Mouse (Mus musculus): Measurements from ENCODE around the gene Slc17a1. TPM values are rescaled to one million over a fixed set of nuclear protein-coding genes. Genes with fewer than 3 reads are reported as not detected.

Slc17a1 gene
- total RNA-seq, 2 experiments from 2014 or later = not detected

DNA sequence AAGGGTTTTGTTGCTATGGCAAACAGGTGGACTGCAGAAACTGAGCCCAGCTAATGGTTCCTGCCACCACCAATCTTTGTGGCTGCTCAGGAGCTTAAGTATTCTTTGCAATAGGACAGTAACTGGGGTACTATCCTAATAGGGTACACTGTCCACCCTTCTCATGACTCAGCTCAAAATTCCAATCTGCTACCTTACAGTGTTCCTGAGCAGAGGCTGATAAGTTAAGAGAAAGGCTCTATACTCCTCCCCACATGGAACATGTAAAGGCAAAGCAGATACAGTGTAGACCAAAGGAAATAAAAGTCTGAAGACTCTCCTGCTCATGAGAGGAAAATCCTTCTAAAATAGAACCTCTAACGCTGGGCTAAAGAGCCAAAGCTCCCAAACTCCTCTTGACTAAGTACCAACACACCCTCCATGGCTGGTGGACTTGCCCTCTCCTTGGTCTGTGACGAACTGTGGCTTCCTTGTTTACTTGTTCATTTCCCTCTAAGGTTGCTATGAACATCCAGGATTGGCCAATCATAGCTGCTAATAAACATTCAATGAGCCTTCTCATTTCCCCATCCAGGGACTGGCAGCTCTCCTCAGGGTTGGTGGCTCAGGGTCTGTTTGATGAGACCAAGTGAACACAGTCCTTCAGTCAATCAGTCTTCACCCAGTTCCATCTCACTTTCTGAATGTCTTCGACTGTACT lies 19.6 kb downstream of the Slc17a1 start:
- intact Hi-C loops (cut with DNase I) = no loop called here
- no peak for DNase-seq

DNA sequence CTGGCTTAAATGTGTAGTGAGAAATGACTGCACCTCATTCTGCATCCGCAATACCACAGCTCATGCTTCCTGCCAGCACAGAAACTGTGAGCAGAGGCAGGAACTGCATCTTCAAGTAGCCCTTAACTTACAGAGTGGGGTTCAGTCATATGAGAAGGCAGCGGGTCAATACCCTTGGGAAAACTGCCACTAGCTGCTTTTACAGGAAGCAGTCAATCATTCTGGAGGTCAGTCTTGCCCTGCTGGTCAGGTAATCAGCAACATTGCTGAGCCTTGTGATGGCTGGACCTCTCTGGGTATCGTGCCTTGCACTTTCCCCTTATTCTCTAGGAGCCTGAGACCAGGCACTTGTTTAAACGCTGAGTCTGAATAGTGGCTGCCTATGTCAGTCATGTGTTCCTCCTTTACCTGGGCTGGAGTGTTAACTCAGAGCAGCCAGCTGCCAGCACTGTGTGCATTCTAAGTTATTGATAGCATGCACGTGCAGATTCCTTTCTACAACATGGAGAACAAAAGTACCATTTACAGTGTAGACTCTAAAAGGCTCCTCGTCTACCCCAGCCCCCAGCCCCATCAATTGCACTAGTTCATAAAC lies 21.6 kb downstream of the Slc17a1 start:
- intact Hi-C loops (cut with DNase I) = no loop called here
- DNase-seq = no peak

DNA sequence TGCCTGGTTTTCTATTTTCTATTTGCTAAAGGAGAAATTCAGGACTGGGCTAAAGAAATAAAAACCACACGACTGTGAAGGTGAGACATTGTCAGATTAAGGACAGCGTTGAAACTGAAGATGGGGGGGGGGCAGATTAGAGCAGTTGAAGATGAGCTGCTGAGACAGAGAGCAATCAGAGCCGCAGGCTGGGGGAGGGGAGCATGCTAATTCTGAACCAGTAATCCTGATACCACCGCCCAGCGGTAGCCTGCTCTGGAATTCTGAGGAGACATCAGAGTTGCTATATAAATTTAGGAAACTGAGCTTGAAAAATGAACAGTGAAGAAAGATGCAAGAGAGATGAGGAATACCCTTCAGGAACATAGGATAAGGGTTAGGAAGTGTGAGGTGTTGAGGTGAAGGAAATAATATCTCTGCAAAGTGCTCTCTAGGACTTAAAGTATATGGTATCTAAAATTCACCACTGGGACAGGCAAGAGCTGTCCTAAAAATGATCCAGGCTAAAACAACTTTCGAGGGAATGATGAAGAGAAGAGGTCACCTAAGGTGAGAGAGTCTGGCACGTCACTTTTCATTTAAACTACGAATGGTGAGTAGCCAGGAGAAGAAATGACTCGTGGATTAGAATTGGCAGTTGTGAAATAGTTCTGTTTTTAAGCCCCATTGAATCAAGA lies 25.2 kb downstream of the Slc17a1 start:
- intact Hi-C loops (cut with DNase I) = no loop called here
- no peak for DNase-seq

DNA sequence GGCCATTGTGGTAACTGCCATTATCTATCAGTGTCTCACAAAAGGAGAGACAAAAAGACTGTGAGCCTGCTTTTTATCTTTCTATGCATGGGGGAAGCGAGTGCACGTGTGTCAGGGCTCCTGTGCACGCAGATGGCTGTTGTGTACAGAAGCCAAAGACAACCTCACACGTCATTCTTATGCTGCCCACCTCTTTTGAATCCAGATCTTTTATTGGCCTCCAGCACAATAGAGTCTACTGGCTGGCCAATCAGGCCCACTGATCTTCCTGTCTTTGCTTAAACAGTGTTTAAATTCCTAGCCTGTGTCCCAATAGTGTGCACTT lies 25.7 kb downstream of the Slc17a1 start:
- DNase-seq = no peak
- intact Hi-C loops (cut with DNase I) = no loop called here

DNA sequence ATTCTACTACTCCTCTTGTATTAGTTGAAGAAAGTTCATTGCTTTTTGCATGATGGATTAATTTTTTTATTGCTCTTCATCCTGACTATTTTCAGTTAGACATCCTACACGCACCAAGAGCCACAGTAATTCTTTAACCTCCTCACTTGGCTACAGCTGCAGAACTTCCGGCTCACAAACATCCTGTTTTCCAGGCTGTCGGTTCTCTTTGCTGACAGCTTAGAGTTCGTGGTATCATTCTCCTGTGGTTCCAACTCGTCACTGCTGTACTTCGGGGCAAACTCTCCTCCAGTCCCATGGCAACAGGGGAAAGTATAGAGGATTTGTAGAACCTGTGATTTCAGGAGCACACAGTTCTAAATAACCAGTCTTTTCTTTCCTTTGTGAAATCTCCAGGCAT lies 30.7 kb downstream of the Slc17a1 start:
- intact Hi-C loops (cut with DNase I) = no loop called here
- no peak for DNase-seq

DNA sequence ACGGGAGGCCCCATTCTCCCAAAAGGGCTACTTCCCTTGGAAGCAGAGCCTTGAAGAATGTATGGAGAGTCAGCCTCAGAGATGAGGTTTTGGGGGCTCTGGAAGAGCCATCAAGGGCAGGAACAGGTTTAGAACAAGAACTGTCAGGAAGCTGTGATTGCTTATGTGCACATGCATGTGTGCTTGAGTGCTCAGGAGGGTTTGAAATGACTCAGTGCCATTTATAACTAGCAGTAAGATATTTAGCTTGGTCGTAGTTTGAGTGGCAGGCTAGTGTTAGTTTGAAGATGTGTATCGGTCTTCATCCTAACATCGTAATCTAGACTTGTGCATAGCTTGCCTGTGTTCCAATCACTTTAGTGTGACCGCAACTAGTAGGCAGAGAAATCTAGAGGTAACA lies 39.4 kb downstream of the Slc17a1 start:
- DNase-seq = no peak
- intact Hi-C loops (cut with DNase I) = no loop called here

DNA sequence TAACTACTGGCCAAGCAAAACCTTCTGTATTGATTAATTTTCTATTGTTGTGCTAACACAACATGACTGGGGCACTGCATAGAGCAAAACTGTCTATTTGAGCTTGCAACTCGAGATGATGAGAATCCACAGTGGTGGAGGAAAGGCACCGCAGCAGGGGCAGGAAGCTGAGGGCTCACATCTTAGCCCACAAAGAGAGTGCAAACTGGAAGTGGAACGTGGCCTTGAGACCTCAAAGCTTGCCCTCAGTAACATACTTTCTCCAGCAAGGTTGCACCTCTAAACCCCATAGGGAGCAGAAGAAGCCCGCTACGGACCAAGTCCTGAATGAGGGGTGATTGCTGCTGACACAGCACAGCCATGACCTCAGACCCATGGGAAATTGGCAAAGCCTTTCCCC lies 42.6 kb downstream of the Slc17a1 start:
- no peak for DNase-seq
- intact Hi-C loops (cut with DNase I) = no loop called here

DNA sequence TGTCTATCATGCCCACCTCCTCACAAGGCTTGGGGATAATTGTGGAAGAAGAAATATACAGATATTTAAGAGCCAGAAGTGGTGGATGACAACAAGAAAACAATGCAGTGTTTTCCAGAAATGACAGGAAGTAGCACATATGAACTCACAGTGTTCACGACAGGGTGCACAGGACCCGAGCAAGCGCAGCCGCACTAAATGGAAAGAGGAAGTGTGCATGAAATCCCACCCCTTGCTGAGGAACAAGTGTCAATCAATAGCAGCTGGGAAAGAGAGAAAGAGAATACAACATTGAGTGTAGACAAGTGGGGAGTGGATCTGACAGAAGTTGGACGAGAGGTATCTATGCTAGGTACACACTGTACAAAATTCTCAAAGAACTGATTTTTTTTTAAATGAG lies 43.8 kb downstream of the Slc17a1 start:
- no peak for DNase-seq
- intact Hi-C loops (cut with DNase I) = no loop called here

DNA sequence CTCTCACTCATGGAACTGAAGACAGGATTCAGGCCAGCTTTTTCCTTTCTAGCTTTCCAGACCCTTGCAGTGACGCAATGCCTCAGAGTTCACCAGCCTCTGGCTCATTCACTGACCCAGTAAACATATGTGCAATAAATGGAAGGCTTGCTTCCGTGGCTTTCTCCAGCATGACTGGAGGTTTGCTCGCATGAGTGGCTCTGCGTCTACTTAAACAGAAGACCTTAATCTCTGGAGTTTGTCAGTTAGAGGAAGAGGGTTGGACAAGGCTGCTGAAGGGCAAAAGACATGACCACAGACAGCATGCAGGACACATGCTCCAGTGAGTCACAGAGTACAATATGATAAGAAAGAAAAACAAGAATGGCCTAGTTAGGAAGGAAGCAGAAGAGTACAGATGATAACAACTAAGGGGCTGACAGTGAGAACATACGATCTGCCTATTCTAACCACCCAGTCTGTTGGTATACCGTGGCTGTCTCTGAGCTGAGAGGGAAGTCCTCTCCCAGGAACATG lies 46.3 kb downstream of the Slc17a1 start:
- intact Hi-C loops (cut with DNase I) = no loop called here
- DNase-seq = no peak

DNA sequence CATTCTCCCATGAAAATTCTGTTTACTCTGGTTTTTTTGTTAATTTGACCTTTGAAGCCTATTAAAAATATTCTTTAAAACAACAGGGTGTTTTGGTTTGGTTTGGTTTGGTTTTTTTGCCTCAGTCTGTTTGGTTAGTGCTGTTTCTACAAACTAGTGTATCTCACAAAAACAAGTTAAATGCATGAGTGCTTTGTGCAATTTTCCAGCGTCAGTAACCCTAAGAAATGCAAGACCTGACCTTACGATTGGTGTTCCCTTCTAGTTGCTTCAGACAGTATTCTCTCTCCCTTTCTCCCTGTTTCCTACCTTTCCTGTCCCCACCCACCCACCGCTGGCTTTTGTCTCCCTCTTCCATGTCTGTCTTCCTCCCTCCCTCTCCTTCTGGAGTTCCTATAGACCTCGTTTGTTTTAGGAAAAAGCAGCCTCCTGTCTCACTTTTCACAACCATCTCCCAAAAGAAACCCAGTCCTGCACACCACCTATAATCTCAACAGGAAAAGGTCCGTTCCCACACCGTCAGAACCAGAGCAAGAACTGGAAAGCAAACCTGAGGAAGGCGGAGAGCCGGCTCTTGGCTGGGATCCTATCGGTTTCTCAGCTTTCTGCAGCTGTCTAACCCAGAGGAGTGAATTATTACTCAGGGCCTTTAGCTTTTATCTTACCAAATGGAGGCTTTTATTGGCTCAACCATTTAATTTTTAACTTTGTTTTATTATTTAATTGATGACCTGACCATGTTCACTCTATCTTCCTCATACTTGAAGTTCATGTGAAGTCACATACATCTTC lies 47.0 kb downstream of the Slc17a1 start, which contains the start of gene Slc17a4:
Slc17a4 (minus strand) TSS at position 634 of the 792 bp plus-strand sequence.
- intact Hi-C loops (cut with DNase I) = no loop called here
- DNase-seq = no peak

DNA sequence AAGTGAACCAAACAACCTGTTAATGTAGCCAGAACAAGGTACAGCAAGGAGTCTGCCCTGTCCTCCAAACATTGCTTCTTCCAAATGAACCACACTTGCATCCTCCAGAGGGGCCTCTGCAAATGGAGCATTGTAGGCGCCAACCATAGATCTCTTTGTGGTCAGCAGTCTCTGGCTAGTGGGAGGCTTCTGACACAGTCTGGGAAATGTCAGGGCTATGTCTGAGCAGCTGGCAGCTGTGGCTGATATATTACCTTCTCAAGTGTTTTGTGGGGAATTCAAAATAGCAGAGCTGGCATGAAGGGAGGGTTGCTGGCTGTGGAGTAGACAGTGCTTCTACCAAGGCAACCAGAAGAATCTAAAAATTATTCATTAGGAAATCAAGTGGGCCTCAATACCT lies 48.6 kb downstream of the Slc17a1 start:
- no peak for DNase-seq
- intact Hi-C loops (cut with DNase I) = no loop called here

DNA sequence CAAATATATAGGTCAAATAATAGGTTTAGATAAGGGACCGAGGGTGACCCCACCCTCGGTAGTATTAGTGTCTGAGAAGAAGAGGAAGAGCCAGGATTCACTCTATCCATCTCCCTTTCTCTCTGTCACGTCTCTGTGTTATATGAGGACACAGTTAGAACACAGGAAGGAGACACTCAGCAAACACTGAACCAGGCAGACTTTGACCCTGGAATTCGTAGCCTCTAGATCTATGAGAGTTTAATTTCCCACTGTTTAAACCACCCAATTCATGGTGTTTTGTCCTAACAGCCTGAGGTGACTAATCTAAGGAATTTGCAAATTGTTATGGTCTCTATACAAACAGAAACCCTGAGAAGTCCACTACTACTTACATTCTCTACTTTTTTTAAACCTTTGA lies 50.1 kb downstream of the Slc17a1 start:
- DNase-seq = no peak
- intact Hi-C loops (cut with DNase I) = no loop called here

DNA sequence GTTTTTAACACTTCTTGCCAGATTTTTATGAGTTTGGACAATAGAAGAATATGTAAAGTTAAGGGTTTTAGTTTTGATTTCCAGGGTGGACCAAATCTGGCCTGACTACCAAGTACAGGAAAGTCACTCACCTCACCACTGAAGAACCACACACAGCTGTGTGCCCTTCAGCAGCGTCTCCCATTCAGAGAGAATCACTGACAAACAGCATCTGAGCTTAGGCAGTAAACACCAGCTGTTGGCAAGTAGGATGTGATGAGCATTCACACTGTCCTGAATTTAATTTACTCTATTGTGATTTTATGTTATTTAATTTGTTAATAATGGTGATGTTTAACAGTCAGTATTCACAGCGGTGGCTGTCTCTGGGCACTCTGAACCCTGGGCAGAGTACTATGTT lies 58.2 kb downstream of the Slc17a1 start:
- intact Hi-C loops (cut with DNase I) = no loop called here
- DNase-seq = no peak

DNA sequence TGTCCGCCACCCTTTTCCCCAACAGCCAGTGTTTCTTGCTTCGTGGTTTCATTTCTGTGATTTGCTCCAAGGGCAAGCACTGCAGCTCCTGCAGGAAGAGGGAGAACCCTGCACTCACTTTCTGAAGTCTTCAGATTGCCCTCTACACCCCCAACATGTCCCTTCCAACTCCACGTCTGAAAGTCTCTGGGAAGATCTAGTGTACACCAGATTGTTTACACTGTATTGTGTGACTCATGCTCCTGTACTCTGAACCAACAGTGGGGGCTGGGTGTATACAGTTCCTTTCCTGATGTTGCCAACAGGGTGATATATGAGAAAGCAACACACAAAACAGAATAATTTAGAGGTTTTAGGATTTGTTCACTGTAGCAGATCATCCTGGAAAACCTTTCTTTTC lies 61.1 kb downstream of the Slc17a1 start:
- no peak for DNase-seq
- intact Hi-C loops (cut with DNase I) = no loop called here

DNA sequence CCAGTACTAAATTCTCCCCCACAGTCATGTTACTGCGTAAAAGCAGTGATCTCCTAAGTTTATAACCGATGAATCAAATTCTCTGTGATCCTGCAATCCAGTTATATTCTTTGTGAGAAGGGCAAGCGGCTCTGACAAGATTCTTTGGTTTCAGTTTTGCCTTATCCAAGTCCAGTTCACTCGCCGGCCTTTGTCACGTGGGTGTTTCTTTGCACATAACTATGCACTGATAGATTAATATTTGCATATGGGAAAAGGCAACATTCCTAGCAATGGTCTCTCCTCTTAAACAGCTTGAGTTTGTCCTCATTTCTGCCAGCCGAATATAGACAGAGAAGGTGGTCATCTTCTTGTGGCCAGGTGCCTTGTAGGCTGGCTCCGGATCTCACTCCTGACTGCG lies 62.9 kb downstream of the Slc17a1 start:
- intact Hi-C loops (cut with DNase I) = no loop called here
- DNase-seq = no peak

DNA sequence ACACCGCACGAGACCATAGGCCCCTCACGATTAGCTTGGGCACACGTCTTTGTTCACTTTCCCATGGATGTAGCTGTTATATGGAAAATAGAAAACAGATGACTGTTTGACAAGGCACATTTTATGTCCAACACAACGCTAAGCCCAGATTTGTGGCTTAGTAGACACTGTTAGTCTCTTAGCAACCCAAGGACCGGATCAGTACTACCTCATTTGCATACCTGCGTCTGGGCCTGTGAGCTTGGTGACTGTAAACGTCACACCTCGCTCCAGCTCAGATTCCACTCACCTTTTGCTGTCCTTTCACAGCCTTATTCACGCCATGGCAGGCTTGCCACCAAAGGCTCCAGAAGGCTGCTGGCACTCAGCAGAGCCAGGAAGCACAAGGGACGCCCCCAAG lies 63.4 kb downstream of the Slc17a1 start:
- no peak for DNase-seq

DNA sequence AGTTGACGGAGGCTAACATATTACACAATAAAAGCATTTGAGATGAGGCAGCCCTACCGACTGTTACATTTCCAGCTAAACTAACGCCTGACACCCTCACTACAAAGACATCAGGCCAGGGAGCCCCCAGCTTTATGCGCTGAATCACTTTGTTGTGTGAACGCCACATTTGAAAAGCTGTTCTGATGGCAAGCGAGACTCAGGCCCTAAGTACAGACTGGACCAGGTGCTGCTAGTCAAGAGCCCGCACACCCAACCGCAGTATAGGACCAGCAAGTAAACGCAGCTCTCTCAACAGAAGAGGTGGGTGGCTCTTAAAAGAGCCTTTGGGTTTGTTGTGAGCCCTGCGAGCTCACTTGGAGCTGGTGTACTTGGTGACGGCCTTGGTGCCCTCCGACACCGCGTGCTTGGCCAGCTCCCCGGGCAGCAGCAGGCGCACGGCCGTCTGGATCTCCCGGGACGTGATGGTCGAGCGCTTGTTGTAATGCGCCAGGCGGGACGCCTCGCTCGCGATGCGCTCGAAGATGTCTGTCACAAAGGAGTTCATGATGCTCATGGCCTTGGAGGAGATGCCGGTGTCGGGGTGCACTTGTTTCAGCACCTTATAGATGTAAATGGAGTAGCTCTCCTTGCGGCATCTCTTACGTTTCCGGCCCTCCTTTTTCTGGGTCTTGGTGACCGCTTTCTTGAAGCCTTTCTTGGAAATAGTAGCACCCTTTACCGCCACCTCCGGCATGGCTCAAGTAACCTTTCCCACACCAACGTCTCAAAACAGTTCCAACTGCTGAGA lies 66.1 kb downstream of the Slc17a1 start, which contains the start of gene Hist1h2ba:
Hist1h2ba (minus strand) TSS at position 736 of the 790 bp plus-strand sequence.
- no peak for DNase-seq
- intact Hi-C loops (cut with DNase I) = no loop called here

More for the DNA sequence above, 63.4 kb downstream of the Slc17a1 start:
- intact Hi-C loops (cut with DNase I) = no loop called here

DNA sequence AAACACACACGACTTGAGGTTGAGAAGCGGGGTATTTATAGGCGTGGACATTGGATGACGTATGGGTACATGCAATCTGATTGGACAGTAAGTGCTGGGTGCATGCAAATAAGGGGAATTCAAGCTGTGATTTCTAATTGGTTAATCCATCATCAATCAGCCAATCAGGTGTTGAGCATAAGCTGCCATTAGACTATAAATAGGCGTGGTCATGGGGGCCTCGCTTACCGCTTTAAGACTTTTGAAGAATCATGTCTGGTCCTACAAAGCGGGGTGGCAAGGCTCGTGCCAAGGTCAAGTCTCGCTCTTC lies 66.6 kb downstream of the Slc17a1 start, which contains the start of gene Hist1h2aa:
Hist1h2aa (plus strand) TSS at position 252 of the 310 bp plus-strand sequence.
- intact Hi-C loops (cut with DNase I) = no loop called here
- no peak for DNase-seq

DNA sequence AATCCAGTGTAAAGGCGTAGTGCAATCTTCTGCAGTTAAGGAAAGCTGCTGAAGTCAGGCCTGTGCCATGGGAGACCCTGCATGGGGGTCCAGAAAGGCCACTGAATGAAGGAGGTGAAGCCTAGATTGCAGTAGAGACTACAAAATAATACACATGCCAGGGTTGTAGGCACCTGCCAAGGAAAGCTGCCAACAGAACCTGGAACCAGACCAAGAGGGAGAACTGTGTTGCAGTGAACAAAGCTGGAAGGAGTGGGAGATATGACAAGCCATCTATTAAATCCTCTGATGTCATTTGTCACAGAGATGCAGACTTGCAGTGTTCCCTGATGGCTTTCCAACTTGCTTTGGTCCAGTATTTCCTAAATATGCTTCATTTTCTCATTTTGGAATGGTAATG lies 71.1 kb downstream of the Slc17a1 start:
- intact Hi-C loops (cut with DNase I) = no loop called here
- DNase-seq = peak; percentile 76

DNA sequence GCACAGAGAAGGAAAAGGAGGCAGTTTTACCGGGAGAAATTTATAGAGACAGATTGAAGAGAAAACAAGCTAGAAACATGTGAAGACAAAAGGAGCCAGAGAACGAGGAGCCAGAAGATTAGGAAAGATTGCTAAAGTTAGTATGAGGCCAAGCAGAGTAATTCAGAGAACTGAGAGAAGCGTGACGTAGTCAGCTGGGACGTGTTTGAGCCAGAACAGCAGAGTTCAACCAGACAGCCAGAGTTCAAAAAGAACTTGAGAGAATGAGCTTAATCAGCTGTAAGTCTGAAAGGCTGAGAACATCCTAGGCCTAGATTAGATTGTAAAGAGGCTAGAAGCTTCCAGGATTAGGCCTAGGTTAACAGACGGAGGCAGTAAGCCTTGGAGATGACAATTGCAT lies 72.7 kb downstream of the Slc17a1 start:
- intact Hi-C loops (cut with DNase I) = no loop called here

More for the DNA sequence above, 72.7 kb downstream of the Slc17a1 start:
- no peak for DNase-seq
